Mouse (Mus musculus): ENCODE results near the gene Gata2.
A peak's percentile ranks its signal among the peaks of the same experiment; 100 is the strongest.

Gene Gata2

GRCm38 (mm10) chr6:88194978-88195325, 1.3 kb downstream of the Gata2 start:
- DNase-seq (ENCODE audit: low spot score) = no peak

- no peak for DNase-seq (ENCODE audit: low spot score)
Measured at GRCm38 (mm10) chr6:88196054-88196732, 2.5 kb downstream of the Gata2 start.

GRCm38 (mm10) chr6:88196733-88197312, 3.1 kb downstream of the Gata2 start:
- no peak for DNase-seq (ENCODE audit: low spot score)

- DNase-seq (ENCODE audit: low spot score) = no peak
Measured at GRCm38 (mm10) chr6:88197313-88198069, 3.8 kb downstream of the Gata2 start.

GRCm38 (mm10) chr6:88198070-88198940, 4.6 kb downstream of the Gata2 start:
- DNase-seq (ENCODE audit: low spot score) = peak; percentile 81

GRCm38 (mm10) chr6:88199001-88199717, 5.5 kb downstream of the Gata2 start:
- no peak for DNase-seq (ENCODE audit: low spot score)

GRCm38 (mm10) chr6:88199718-88200692, 6.3 kb downstream of the Gata2 start:
- no peak for DNase-seq (ENCODE audit: low spot score)

GRCm38 (mm10) chr6:88200693-88201609, 7.3 kb downstream of the Gata2 start:
- DNase-seq (ENCODE audit: low spot score) = no peak

GRCm38 (mm10) chr6:88201926-88202700, 8.4 kb downstream of the Gata2 start:
- DNase-seq (ENCODE audit: low spot score) = no peak

GRCm38 (mm10) chr6:88202921-88203690, 9.4 kb downstream of the Gata2 start:
- no peak for DNase-seq (ENCODE audit: low spot score)

- no peak for DNase-seq (ENCODE audit: low spot score)
Measured at GRCm38 (mm10) chr6:88203791-88204405, 10.2 kb downstream of the Gata2 start.

- DNase-seq (ENCODE audit: low spot score) = no peak
Measured at GRCm38 (mm10) chr6:88204531-88205385, 11.1 kb downstream of the Gata2 start.

GRCm38 (mm10) chr6:88205386-88205700, 11.7 kb downstream of the Gata2 start:
- no peak for DNase-seq (ENCODE audit: low spot score)

- no peak for DNase-seq (ENCODE audit: low spot score)
Measured at GRCm38 (mm10) chr6:88205937-88206336, 12.2 kb downstream of the Gata2 start.

GRCm38 (mm10) chr6:88206566-88206965, 12.9 kb downstream of the Gata2 start:
- no peak for DNase-seq (ENCODE audit: low spot score)

GRCm38 (mm10) chr6:88207403-88208033, 13.8 kb downstream of the Gata2 start:
- no peak for DNase-seq (ENCODE audit: low spot score)

Measured in testis, postnatal 14 days (tissue).